Mouse (Mus musculus) cerebellum, postnatal 4 days (tissue): ENCODE measurements around the gene Pnma1.

Experiments
- DNase-seq, 2 experiments: peaks; one replicate each; pipeline ENCODE4 v3.0.0; 2022; ENCODE audit warnings: low spot score in 2 of 2, mixed read lengths in 1 of 2

Pnma1 gene

GRCm38 (mm10) chr12:84107692-84108091 lies 40.6 kb downstream of the Pnma1 start:
- DNase-seq = no peak

GRCm38 (mm10) chr12:84107012-84107411 lies 41.3 kb downstream of the Pnma1 start:
- DNase-seq = no peak

GRCm38 (mm10) chr12:84101493-84101845 lies 46.8 kb downstream of the Pnma1 start:
- DNase-seq = no peak

GRCm38 (mm10) chr12:84100604-84101492 lies 47.4 kb downstream of the Pnma1 start, which contains the start of gene Acot6:
Gene Acot6, plus strand, starts transcription at chr12:84100654.
- peak in 1 of 2 experiments; percentile 45 for DNase-seq

GRCm38 (mm10) chr12:84100071-84100470 lies 48.2 kb downstream of the Pnma1 start:
- no peak for DNase-seq

- DNase-seq = no peak
Measured at GRCm38 (mm10) chr12:84099605-84100004, 48.7 kb downstream of the Pnma1 start.
